Mouse (Mus musculus) Muller cell, postnatal 12 days (primary cell): ENCODE measurements around the gene Rnf20.

Experiments used
- DNase-seq: peaks from one replicate; pipeline ENCODE4 v3.0.0-alpha.2; 2015; ENCODE audit errors: inconsistent ontology term

Gene Rnf20

DNA sequence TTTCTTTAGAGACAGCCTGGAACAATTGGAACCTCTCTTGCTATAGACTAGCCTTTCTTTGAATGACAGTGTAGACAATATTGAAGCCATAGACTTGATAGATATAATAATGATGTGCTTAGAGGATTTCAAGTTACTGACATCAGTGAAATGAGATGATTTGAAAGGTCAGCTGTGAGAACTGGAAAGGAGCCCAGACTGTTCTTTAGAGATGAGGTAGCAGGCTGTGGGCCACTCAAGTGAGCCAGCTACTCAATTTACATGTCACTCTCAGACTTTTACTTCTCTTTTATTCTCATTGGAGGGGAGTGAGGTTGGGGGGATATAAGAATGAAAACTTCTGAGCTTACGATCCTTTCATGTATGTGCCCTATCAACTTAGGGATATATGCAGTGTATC is 27.6 kb downstream of the Rnf20 start:
- DNase-seq: no peak

DNA sequence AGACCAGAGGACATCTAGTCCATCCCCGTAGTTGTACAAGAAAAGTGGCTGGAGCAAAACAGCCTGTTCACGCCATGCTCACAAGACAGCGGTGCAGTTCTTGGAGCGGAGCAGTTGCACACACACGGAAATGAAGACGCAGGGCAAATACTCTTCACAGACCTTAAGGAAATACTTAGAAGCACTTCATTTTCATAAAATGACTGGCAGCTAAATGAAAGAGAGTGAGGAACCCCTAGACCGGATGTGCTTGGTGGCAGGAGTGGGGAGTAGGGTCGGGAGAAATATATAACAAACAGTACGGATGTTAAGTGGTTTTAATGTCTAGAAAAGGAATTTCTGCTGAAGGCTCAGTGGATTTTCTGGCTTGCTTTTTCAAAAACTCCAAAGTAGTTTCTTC is 29.9 kb downstream of the Rnf20 start:
- no peak for DNase-seq

DNA sequence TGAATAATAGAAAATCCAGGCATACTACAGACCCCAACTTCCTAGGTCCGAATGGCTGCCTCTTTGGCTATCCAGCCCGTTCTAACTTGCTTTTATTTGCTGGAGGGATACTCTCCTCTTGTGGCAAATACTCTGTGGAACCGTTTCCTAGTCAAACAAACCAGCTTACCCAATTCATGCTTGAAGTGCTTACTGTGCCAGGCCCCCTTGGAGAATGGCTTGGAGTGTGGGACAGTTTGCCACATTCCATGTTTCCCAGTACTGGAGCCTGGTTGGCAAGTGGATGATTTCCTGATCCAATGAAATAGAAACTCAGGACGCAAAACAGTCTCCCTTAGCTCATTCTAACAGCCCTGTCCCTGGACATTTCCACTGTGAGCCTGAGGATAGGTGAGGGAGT is 30.4 kb downstream of the Rnf20 start:
- DNase-seq: no peak

DNA sequence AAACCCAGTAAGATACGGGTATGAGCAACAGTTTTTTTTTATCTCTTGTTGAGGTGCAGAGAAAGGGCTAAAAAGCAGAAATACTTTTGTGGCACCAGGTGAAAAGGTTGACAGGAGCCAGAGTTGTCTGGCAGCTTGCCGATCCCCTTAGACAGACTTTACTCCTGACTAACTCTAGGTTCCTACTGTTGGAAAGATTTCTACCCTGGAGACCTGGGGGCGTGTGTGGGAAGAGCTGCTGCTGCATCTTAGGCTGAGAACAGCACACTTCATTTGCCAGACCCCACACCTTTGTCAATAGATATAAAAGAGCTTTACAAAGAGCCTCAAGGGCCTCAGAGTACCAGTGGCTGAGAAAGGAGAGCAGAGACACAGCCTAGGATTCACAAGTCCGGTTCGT is 33.0 kb downstream of the Rnf20 start:
- DNase-seq: no peak

DNA sequence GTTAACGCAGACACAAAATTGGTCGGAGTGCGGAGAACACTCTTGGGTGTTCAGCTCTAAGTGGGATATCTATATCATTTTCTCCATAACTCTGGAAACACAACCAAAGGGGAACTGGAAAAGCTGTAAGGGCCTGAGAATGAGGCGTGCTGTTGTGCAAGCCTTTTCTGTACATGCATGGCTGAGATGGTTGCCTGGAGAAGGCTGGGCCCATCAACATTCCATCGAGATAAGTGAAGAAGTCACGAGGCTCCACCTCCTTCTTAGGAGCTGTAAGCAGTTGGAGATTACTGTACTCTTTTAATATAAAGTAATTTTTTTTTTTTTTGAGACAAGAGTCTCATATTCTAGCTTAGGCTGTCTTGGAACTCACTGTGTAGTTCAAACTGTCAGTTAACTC is 44.3 kb downstream of the Rnf20 start:
- no peak for DNase-seq

DNA sequence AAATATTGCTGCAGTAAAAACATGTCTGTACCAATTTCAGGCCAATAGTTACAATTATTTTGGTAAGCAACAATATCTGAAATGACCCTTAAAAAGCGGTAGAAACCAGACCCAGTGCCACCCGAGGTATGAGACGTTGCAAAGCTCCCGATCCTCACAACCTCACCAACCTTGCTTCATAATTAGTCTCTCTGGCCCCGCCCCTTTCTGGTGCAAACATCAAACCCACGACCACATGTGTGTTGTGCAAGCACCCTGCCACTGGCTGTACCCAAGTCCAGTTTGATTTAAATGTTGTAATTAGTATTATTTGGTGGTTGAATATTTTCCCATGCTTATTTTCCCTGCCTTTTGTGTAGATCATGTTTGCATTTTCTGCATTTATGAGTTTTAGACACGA is 45.0 kb downstream of the Rnf20 start:
- no peak for DNase-seq

DNA sequence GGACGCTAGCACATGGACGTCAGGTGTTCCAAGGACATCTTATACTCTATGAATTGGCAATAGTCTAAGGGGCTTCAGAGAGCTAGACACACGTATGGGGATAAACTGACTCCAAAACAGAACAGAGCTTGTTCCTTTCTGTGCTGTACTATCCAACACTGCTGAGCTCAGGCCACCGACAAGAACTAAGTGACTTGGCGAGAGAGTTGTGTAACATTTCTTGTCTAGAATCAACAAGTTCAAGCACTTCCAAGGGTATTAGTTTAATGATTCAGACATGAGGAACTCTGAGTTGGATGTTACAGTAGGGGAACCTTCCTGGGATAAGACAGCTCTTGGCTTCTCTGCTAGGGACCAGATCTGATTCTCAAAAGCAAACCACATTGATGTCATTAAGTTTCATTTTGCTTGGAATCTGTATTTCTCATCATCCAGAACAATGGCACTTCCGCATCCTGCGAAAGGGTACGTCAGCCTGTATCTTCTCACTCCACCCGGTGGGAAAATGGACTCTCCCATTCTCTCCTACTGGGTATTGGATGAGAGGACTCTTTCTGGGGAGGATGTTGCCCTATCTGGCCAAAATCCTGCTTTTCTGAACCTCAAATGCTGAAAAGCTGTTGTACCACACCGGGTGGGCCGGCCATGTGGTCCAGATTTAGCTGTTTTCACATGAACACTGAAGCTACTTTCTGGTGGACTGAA is 48.5 kb downstream of the Rnf20 start:
- DNase-seq: no peak

DNA sequence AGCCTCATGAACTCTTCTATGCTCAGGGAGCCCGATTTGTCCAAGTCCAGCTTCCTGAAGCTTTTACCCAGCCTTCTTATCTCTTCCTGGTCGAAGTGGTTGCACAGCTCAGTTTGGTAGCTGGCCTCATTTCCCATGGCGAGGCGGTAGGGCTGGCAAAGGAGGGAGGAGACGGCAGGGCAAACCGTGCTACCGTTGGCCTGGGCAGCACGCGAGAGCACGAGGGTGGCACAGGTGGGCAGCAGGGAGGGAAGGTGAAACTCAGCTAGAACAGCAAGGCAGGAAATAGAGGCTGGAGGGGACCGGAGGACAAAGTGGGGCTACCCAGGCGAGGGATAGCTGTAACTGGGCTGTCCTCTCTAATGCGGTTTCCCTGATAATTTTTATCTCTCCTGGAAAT is 50.0 kb downstream of the Rnf20 start, which contains the start of gene Ppp3r2:
Gene Ppp3r2 (minus strand): TSS at position 213 of the 400 bp plus-strand sequence.
- DNase-seq: no peak

DNA sequence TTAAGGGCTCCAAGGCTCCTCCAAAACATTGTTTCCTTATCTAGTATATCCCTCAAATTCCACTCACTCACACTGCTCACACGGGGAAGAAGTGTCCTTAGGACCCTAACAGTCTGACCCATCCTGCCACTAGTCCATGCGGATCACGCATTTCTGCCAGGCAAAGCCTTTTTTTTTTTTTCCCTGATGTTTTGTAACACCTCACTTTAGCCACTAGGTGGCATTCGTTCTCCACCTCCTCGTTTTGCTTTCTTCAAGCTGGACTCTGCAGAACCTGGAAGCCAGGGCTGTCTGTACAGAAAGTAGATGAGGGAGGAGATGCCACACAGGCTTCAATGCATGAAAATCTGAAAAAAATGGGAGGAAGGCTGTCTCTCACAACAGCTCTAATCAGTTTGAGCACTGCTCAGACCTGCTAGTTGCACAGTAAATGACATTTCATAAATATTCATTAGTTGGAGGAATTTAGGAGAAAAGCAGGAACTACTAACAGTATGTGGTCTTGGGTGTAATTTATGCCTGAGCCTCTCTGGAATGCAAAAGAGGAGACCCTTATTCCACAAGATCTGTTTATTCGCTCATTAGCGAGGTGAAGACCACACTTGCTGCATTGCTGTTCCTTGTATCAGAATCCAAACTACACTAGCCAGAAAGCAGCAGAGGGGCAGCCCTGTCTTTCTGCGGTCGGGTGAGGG is 56.9 kb downstream of the Rnf20 start:
- DNase-seq: peak; percentile 43

DNA sequence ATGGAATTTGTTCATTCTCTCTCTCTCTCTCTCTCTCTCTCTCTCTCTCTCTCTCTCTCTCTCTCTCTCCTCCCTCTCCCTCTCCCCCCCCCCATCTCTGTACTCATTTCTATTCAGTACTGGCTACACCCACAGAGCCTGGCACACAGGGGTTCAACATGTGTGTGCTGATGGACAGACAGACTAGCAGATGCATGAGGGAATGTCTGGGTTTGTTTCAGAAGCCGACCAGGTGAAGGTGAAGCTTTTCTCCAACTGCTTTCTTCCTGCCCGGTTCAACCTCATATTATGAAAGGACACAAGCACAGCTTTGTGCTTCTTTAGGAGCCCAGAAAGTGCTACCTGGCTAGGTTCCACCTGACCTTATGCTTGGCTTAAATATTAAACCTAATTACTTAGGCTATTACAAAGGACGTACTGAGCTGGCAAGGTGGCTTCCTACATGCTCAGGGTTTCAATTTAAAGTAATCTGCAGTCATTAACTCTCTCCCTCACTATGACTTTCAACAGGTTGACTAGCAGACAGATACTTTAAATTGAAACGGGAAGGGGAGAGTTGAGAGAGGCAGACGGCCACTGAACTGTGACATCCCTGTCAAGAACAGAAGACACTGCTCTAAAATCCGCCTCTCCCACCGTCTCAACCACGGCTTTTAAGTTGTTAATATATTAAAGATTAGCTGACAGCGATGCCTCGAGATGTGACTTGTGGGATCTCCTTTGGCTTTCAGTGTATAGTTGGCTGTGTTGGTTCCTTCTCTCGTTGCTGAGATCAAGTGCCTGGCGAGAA is 59.8 kb downstream of the Rnf20 start:
- no peak for DNase-seq
